Mouse (Mus musculus) hindbrain, embryonic 11.5 days (tissue): ENCODE results near the gene Lef1. TPM values are rescaled to one million over a fixed set of nuclear protein-coding genes. Genes with fewer than 3 reads are reported as not detected.
A peak's percentile ranks its signal among the peaks of the same experiment; 100 is the strongest.

Experiments used
- ATAC-seq: fragments of 200-750 bp; cut with Nextera tagmentation; 2 replicates; pipeline ENCODE4 v1.8.0; 2017; ENCODE audit warnings: mild to moderate bottlenecking, moderate TSS enrichment, moderate library complexity; ENCODE audit not compliant: low FRiP score
- DNase-seq: peaks from one replicate; pipeline ENCODE4 v3.0.0-alpha.2; 2015; ENCODE audit warnings: low spot score
- H3K27ac ChIP-seq: fragments of 300-500 bp; sonication (generic); 2 replicates; pipeline ENCODE4 v1.5.1; 2014; ENCODE audit warnings: mild to moderate bottlenecking, low read depth, low read length
- H3K27me3 ChIP-seq: fragments of 300-500 bp; sonication (generic); 2 replicates; pipeline ENCODE4 v1.6.1; 2014; ENCODE audit warnings: mild to moderate bottlenecking, low read length, moderate library complexity, mixed read lengths; ENCODE audit not compliant: control insufficient read depth, insufficient read depth
- H3K36me3 ChIP-seq: fragments of 300-500 bp; sonication (generic); 2 replicates; pipeline ENCODE4 v1.6.1; 2014; ENCODE audit warnings: mild to moderate bottlenecking, low read length, moderate library complexity, mixed read lengths; ENCODE audit not compliant: control insufficient read depth, insufficient read depth
- H3K4me1 ChIP-seq: fragments of 300-500 bp; sonication (generic); replicated peaks from 2 replicates; pipeline ENCODE4 v1.6.1; 2014; ENCODE audit warnings: low read length, mixed read lengths; ENCODE audit not compliant: control insufficient read depth, insufficient read depth
- H3K4me2 ChIP-seq: fragments of 300-500 bp; sonication (generic); replicated peaks from 2 replicates; pipeline ENCODE4 v1.6.1; 2014; ENCODE audit warnings: mild to moderate bottlenecking, low read depth, low read length
- H3K4me3 ChIP-seq: fragments of 300-500 bp; sonication (generic); 2 replicates; pipeline ENCODE4 v1.5.1; 2014; ENCODE audit warnings: low read depth, low read length
- H3K9ac ChIP-seq: fragments of 300-500 bp; sonication (generic); 2 replicates; pipeline ENCODE4 v1.6.1; 2014; ENCODE audit warnings: low read depth, low read length
- H3K9me3 ChIP-seq: fragments of 300-500 bp; sonication (generic); 2 replicates; pipeline ENCODE4 v1.6.1; 2016; ENCODE audit warnings: low read length; ENCODE audit not compliant: control insufficient read depth
- WGBS: fragments of 180-500 bp; shearing (Covaris S2); extraction: QIAGEN DNeasy Blood & Tissue Kit; methylation state at CpG from one replicate; pipeline ENCODE4 v1.1.7; 2014; 5-methylcytosine and 5-hydroxymethylcytosine counted together
- polyA plus RNA-seq: library from polyadenylated mRNA; unstranded; fragments of >200 nt; fragmentation: Nextera tagmentation; extraction: Ambion mirVana; gene quantifications from 2 replicates; pipeline ENCODE4 v1.2.1, GENCODE M21; 2014

Gene Lef1
- polyA plus RNA-seq, 1 experiment from 2014 or later = 24.6 TPM

- no peaks in the 10 kb centered on the region for H3K4me1 ChIP-seq
- ATAC-seq (peak; percentile 53; the same call in 1 of the 2 replicates), DNase-seq (peak; percentile 49)
- H3K27me3 ChIP-seq = no peaks in the 10 kb centered on the region
- H3K9ac ChIP-seq = no peak overlapping the region
- H3K4me2 ChIP-seq = no peak overlapping the region
- H3K27ac ChIP-seq = no peak overlapping the region
- H3K4me3 ChIP-seq = no peak overlapping the region
- 64% methylated on average over 9 of the region's 9 CpGs for WGBS
- H3K36me3 ChIP-seq = no peaks in the 10 kb centered on the region
- no peaks in the 10 kb centered on the region for H3K9me3 ChIP-seq
Measured at GRCm38 (mm10) chr3:131214841-131215240, 104.6 kb downstream of the Lef1 start.

GRCm38 (mm10) chr3:131218636-131219390 lies 108.5 kb downstream of the Lef1 start:
- WGBS = 74% methylated on average over 14 of the region's 14 CpGs
- ATAC-seq = no peak
- H3K4me2 ChIP-seq = no peak overlapping the region

GRCm38 (mm10) chr3:131228083-131228482 lies 117.8 kb downstream of the Lef1 start:
- H3K4me2 ChIP-seq = no peak overlapping the region
- no peaks in the 10 kb centered on the region for H3K36me3 ChIP-seq
- DNase-seq (no peak), ATAC-seq (no peak)
- no peak overlapping the region for H3K4me3 ChIP-seq
- H3K27ac ChIP-seq = no peak overlapping the region
- H3K4me1 ChIP-seq = no peaks in the 10 kb centered on the region
- 70% methylated on average over 6 of the region's 6 CpGs for WGBS
- no peaks in the 10 kb centered on the region for H3K9me3 ChIP-seq
- no peaks in the 10 kb centered on the region for H3K27me3 ChIP-seq
- no peak overlapping the region for H3K9ac ChIP-seq

More at GRCm38 (mm10) chr3:131218636-131219390, 108.5 kb downstream of the Lef1 start:
- no peak overlapping the region for H3K27ac ChIP-seq
- no peaks in the 10 kb centered on the region for H3K9me3 ChIP-seq
- H3K4me1 ChIP-seq = no peaks in the 10 kb centered on the region
- H3K4me3 ChIP-seq = no peak overlapping the region
- DNase-seq = no peak
- no peaks in the 10 kb centered on the region for H3K36me3 ChIP-seq
- no peaks in the 10 kb centered on the region for H3K27me3 ChIP-seq
- no peak overlapping the region for H3K9ac ChIP-seq

GRCm38 (mm10) chr3:131237061-131237460 lies 126.8 kb downstream of the Lef1 start:
- no peak overlapping the region for H3K27ac ChIP-seq
- no peaks in the 10 kb centered on the region for H3K4me1 ChIP-seq
- no peak for DNase-seq
- H3K4me2 ChIP-seq = no peak overlapping the region
- no peaks in the 10 kb centered on the region for H3K27me3 ChIP-seq
- 84% methylated on average over 6 of the region's 6 CpGs for WGBS
- no peaks in the 10 kb centered on the region for H3K36me3 ChIP-seq
- H3K9me3 ChIP-seq = no peaks in the 10 kb centered on the region
- ATAC-seq = no peak
- H3K9ac ChIP-seq = no peak overlapping the region
- no peak overlapping the region for H3K4me3 ChIP-seq

GRCm38 (mm10) chr3:131237785-131238633 lies 127.7 kb downstream of the Lef1 start:
- Histone ChIP-seq H3K9ac (no peak overlapping the region), H3K36me3 (no peaks in the 10 kb centered on the region), H3K27ac (no peak overlapping the region), H3K4me1 (no peaks in the 10 kb centered on the region), H3K9me3 (no peaks in the 10 kb centered on the region), H3K27me3 (no peaks in the 10 kb centered on the region), H3K4me2 (no peak overlapping the region), H3K4me3 (no peak overlapping the region)
- 65% methylated on average over 19 of the region's 19 CpGs for WGBS
- peak; percentile 91 for DNase-seq
- ATAC-seq = peak; percentile 79

GRCm38 (mm10) chr3:131245766-131246578 lies 135.7 kb downstream of the Lef1 start:
- Histone ChIP-seq H3K4me3 (no peak overlapping the region), H3K27ac (no peak overlapping the region), H3K27me3 (no peaks in the 10 kb centered on the region), H3K4me1 (no peaks in the 10 kb centered on the region), H3K9ac (no peak overlapping the region), H3K36me3 (no peaks in the 10 kb centered on the region), H3K4me2 (no peak overlapping the region), H3K9me3 (no peaks in the 10 kb centered on the region)
- 58% methylated on average over 11 of the region's 11 CpGs for WGBS
- DNase-seq (peak; percentile 83), ATAC-seq (peak; percentile 60; the same call in 1 of the 2 replicates)

GRCm38 (mm10) chr3:131246579-131247046 lies 136.3 kb downstream of the Lef1 start:
- Histone ChIP-seq H3K9ac (no peak overlapping the region), H3K9me3 (no peaks in the 10 kb centered on the region), H3K27me3 (no peaks in the 10 kb centered on the region), H3K27ac (no peak overlapping the region), H3K4me3 (no peak overlapping the region), H3K4me2 (no peak overlapping the region), H3K4me1 (no peaks in the 10 kb centered on the region), H3K36me3 (no peaks in the 10 kb centered on the region)
- no peak for ATAC-seq
- no peak for DNase-seq
- WGBS = 96% methylated on average over 8 of the region's 8 CpGs

GRCm38 (mm10) chr3:131247447-131247846 lies 137.2 kb downstream of the Lef1 start:
- DNase-seq (no peak), ATAC-seq (no peak)
- Histone ChIP-seq H3K9me3 (no peaks in the 10 kb centered on the region), H3K9ac (no peak overlapping the region), H3K27me3 (no peaks in the 10 kb centered on the region), H3K4me2 (no peak overlapping the region), H3K4me3 (no peak overlapping the region), H3K27ac (no peak overlapping the region), H3K4me1 (no peaks in the 10 kb centered on the region), H3K36me3 (no peaks in the 10 kb centered on the region)
- 82% methylated on average over 6 of the region's 6 CpGs for WGBS
